Mouse (Mus musculus): ENCODE results near the gene Gpr107.

The Gpr107 gene

DNA sequence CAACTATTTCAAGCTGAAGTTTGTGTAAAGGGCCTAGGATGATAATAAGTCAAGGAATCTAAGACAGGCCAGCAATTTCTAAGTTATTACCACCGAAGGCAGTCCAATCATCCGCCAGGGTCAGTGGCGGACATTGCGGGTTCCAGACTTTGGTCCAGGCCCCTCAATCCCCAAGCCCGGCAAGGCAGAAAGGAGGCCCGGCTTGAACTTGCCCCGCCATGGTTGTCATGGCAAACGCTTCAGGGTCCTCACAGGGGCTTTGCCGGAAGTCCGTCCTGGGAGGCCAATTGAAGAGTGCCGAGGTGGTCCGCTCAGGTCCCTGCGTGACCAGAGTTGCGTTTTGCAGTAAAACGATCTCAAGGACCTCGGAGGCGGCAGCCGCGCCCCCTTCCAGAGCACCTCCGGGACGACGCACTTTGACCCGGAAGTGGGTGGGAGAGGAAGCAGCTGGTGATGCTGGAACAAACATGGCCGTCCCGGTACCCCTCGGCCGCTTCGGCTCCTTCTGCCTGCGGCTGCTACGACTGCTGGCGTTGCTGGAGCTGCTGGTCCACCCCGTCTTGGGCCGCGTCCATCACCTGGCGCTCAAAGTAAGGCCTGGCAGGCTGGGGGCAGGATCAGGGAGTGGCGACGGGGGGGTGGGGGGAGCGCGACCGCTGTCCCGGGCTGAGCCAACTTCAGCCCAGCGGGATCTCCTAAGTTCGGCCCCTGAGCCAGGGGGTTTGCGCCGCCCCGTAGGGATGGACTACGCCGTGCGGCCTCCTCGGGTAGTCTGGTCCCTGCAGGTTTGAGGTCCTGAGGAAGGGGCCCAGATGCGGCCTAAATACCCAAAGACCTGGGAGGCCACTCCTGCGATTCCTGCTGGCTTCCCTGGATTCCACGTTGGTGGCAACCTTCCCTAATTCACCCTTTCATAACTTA lies at the start of gene Gpr107:
Gene Gpr107 (plus strand): TSS at position 425 of the 921 bp plus-strand sequence.
- DNase-seq (ENCODE audit: low read depth, low spot score) = peak; percentile 69

GRCm38 (mm10) chr2:31103321-31103720 lies 48.8 kb upstream of the Gpr107 start:
- DNase-seq (ENCODE audit: low read depth, low spot score) = no peak

DNA sequence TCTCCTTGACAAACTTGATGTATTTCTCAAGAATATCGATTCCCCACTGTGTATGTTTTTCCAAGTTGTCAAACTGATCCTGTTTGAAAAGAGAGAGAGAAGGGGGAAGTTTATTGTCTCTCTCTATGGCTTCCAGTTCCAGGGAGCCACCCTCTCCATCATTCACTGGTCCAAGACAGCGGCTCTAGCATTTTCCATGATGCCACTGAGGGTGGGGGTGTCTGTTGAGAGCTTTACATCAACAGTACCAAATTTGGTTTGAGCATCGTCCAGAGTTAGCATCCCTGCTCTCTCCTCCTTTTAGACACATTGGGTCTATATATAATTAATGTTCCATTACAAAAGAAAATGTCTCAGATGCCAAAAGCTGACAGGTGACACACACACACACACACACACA lies 46.8 kb upstream of the Gpr107 start:
- DNase-seq (ENCODE audit: low read depth, low spot score) = no peak

DNA sequence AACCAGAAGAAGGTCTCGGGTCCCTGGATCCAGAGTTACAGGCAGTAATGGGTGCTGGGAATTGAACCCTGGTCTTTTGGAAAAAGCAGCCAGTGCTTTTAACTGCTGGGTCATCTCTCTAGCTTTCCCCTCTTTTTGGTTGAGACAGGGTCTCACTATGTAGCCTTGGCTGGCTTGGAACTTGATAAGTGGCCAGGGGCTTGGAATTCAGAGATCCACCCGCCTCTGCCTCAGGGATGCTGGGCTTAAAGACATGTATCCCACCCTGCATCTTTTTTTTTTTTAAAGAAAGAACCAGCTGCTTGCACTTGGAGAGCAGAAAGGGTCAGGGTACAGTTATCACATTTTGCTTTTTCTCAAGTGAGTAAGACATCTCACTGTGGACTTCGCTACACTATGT lies 46.1 kb upstream of the Gpr107 start:
- DNase-seq (ENCODE audit: low read depth, low spot score) = no peak

GRCm38 (mm10) chr2:31106621-31107320 lies 45.3 kb upstream of the Gpr107 start:
- peak; percentile 57 for DNase-seq (ENCODE audit: low read depth, low spot score)

- DNase-seq (ENCODE audit: low read depth, low spot score) = no peak
Measured at GRCm38 (mm10) chr2:31108186-31108585, 43.9 kb upstream of the Gpr107 start.

GRCm38 (mm10) chr2:31109960-31110548 lies 42.1 kb upstream of the Gpr107 start:
- DNase-seq (ENCODE audit: low read depth, low spot score) = no peak

DNA sequence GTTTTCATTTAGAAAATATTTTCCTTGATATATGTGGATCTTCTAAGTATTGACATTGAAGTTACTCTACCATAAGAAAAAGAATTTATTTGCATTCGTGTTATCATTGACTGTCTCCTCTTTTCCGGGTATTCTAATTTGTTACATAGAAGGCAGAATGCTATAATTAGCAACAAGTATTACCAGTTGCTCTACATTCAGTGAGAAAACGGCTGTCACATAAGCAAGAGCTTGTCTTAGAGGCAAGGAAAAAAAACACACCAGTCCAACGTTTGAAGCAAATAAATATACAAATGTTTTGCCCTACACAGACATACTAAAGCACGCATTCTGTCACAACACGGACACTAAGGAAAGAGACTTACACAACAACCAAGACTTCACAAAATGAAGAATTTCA lies 40.4 kb upstream of the Gpr107 start:
- DNase-seq (ENCODE audit: low read depth, low spot score) = no peak

DNA sequence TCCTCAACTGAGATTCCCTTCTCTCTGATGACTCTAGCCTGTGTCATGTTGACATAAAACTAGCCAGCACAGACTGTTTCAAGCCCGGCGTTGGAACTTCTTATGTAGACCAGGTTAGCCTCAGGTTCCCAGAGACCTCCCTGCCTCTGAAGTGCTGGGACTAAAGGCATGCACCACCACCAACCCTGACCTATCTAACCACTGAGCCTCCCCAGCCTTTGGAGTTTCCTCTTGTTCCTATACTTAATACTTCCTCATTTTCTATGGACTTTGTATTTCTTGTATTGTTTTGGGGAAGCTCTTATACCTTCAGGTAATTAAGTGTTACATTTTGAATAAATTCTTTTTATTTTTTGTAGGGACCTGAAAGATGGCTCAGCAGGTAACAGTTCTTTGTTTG lies 37.9 kb upstream of the Gpr107 start:
- no peak for DNase-seq (ENCODE audit: low read depth, low spot score)

DNA sequence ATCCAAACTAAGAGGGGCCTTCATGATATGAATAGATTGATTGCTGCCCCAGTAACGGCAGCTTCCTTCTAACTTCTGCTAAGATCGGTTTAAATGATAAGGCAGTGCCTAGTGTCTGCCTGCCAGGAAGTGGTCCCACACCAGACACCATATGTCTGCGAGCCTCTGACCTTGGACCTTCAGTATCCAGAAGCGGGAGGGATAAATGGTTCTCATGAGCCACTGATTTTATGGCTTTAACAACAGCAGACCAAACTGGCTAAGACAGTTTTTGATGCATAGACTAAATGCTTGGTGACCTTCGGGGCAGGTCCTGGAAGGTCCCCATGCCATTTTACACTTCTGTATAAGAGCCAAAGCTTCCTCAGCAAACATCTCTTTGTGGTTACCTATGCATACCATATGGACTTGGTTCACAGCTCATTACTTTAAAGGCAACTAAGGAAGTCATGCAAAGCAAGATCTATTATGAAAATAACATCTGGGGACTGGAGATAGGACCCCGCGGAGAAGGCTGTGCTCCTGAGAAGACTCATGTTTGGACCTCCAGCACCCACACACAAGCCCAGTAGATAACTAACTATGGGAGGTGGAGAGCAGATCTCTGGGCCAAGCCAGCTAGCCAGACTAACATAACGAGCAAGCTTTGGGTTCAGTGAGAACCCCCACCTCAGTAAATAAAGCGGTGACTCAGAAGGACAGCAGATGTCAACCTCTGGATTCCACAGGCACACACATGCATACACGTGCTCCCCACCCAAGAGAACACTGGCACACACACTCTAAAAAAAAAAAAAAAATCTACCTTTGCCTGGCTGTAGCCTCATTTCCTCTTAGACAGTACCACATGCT lies 36.8 kb upstream of the Gpr107 start:
- peak; percentile 25 for DNase-seq (ENCODE audit: low read depth, low spot score)

GRCm38 (mm10) chr2:31115943-31116731 lies 36.0 kb upstream of the Gpr107 start:
- no peak for DNase-seq (ENCODE audit: low read depth, low spot score)

DNA sequence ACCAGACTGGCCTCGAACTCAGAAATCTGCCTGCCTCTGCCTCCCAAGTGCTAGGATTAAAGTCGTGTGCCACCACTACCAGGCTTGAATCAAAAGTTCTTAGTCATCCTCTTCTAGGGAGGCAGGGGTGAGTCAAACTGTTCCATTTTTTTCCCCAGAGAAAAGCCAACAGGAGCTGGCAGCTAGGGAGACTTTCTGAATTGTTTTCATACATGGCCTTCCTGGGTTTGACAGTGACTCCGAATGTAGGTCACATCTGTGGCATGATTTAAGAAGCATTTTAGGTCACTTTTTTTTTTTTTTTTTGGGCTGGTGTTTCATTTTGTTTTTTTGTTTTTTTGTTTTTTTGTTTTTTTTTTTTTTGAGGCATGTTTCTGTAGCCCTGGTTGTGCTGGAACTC lies 33.9 kb upstream of the Gpr107 start:
- no peak for DNase-seq (ENCODE audit: low read depth, low spot score)

GRCm38 (mm10) chr2:31118639-31119380 lies 33.3 kb upstream of the Gpr107 start:
- no peak for DNase-seq (ENCODE audit: low read depth, low spot score)

GRCm38 (mm10) chr2:31119795-31120194 lies 32.3 kb upstream of the Gpr107 start:
- DNase-seq (ENCODE audit: low read depth, low spot score) = no peak

GRCm38 (mm10) chr2:31121131-31121693 lies 30.9 kb upstream of the Gpr107 start:
- no peak for DNase-seq (ENCODE audit: low read depth, low spot score)

GRCm38 (mm10) chr2:31122806-31123205 lies 29.3 kb upstream of the Gpr107 start:
- DNase-seq (ENCODE audit: low read depth, low spot score) = no peak

DNA sequence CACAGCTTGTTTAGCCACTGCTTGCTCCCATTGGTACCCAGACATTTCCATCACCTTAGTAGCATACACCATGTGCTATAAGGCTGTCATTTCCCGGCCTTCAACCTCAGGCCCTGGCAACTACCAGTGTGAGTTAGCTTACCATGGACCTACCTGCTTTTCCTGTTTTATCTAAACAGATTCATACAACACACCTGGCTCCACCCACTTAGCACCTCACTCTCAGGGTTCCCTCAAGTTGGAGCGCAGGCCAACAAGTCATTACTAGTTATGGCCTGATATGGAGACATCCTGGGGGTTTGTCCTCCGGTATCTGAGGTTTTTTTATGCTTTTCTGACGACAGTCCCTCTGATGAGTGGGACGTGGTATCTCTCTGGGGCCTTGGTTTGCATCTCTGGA lies 28.6 kb upstream of the Gpr107 start:
- DNase-seq (ENCODE audit: low read depth, low spot score) = no peak

DNA sequence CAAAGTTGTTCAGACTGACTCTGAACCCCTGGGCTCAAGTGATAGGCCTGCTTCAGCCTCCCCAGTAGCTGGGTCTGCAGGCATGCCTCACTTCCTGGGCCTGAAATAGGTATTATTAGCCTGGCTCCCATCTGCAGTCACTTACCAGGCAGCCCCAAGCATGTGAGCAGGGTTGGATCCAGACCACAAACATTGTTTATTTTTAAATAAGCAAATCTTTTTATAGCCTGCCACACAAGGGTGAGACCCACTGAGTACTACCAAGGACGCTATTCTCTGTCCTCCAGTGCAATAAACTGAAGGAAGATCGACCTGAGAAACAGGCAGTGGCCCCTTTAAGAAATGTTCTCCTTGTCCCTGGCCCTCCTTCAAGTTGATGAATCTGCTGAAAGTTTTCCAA lies 27.4 kb upstream of the Gpr107 start:
- no peak for DNase-seq (ENCODE audit: low read depth, low spot score)

DNA sequence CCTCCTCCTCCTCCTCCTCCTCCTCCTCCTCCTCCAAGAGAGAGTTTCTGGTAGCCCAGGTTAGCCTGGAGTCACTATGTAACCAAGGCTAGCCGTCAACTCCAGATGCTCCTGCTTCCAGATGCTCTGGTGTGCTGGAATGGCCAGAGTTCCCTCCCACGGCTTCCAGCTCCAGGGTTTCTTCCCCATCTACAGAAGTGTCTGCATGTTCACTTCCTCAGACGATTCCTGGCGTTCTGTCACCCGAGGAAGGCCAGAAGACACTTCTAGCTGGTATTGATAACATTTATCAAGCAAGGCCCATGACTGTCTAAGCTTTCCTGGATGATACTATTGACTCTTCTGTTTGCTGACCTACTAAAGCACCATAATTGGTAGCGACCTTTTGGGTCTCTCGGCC lies 27.0 kb upstream of the Gpr107 start:
- DNase-seq (ENCODE audit: low read depth, low spot score) = no peak

DNA sequence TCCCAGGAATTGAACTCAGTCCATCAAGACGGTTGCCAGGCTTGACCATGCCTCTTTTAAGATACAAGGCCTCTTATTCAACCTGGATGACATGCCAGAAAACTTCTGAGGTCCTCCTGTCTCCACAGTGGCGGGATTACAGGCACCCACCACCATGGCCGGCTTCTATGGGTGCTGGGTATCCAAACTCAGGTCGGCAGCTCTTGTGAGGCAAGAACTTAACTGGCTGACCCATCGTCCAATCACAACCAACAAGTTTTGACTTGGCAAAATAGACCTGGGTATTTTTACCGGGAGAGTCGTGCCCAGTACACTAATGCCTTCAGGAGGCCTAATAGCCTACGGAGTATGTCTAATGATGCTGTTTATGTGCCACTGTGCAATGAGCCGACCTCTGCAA lies 26.1 kb upstream of the Gpr107 start:
- DNase-seq (ENCODE audit: low read depth, low spot score) = no peak
